31 mouse cellular contexts compared by ENCODE assay signal in the genomic region with DNA sequence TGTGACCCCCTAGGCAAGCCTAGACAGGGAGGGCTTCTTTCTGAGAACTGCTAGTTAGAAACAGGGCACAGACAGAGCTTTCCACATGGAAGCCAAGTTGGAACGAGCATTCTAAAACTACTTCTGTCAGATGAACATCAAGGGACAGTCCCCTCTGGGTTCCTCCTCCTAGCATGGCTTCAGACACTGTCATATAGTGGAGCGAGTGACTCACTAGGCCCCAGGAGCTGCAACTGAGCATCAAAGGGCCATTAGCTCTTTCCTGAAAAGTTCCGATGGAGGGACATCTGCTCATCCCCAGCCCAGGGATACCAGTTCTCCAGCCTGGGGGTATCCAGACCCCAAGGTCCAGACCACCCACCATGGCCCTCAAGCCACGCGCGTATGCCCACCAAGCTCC.
"Had no signal": no experiment of that assay in that cellular context is flagged by ENCODE, and none has a peak within 500 bp of the region (broad histone marks: within the 10 kb centered on the region; RNA-seq: fewer than 3 reads in every experiment).

No protein-coding gene starts in this region.

- H3K27ac ChIP-seq: heart, embryonic 10.5 days; heart, embryonic 13.5 days; heart, embryonic 15.5 days; hindbrain, embryonic 10.5 days; hindbrain, embryonic 12.5 days; hindbrain, embryonic 13.5 days; hindbrain, embryonic 14.5 days; hindbrain, embryonic 15.5 days; hindbrain, postnatal 0 days; intestine, embryonic 15.5 days; kidney, embryonic 15.5 days; kidney, postnatal 0 days; layer of hippocampus, adult 2 months; left cerebral cortex, adult 2 months had no signal

- H3K27me3 ChIP-seq: heart, embryonic 12.5 days; heart, embryonic 13.5 days; heart, embryonic 15.5 days; hindbrain, embryonic 12.5 days; hindbrain, embryonic 13.5 days; hindbrain, embryonic 15.5 days; intestine, embryonic 15.5 days; kidney, embryonic 15.5 days had no signal

- DNase-seq: heart, postnatal 10 days; heart, postnatal 14 days; heart, postnatal 36 days; heart, postnatal 4 days; kidney, adult 11 months; kidney, adult 18-20 months; kidney, adult 2 months; kidney, adult 8-10 months; kidney, adult 9 months; kidney, postnatal 10 days; kidney, postnatal 14 days; kidney, postnatal 36 days; kidney, postnatal 4 days; layer of hippocampus, adult 9-11 months; layer of hippocampus, postnatal 36 days had no signal

- H3K4me1 ChIP-seq: heart, embryonic 10.5 days; hindbrain, embryonic 12.5 days; hindbrain, embryonic 15.5 days had no signal

- H3K9ac ChIP-seq: heart, embryonic 12.5 days; heart, embryonic 13.5 days; heart, embryonic 15.5 days; hindbrain, embryonic 12.5 days; hindbrain, embryonic 13.5 days; hindbrain, embryonic 14.5 days; hindbrain, embryonic 15.5 days; intestine, embryonic 15.5 days; kidney, embryonic 15.5 days had no signal

- H3K36me3 ChIP-seq: heart, embryonic 12.5 days; heart, embryonic 13.5 days; heart, embryonic 15.5 days; hindbrain, embryonic 12.5 days; hindbrain, embryonic 13.5 days; hindbrain, embryonic 15.5 days; intestine, embryonic 15.5 days; kidney, embryonic 15.5 days had no signal

- H3K4me3 ChIP-seq: heart, embryonic 10.5 days; heart, embryonic 12.5 days; heart, embryonic 13.5 days; heart, embryonic 15.5 days; hindbrain, embryonic 10.5 days; hindbrain, embryonic 12.5 days; hindbrain, embryonic 13.5 days; hindbrain, embryonic 15.5 days; intestine, embryonic 15.5 days; kidney, embryonic 15.5 days; layer of hippocampus, adult 2 months; left cerebral cortex, adult 2 months had no signal

- H3K9me3 ChIP-seq: heart, embryonic 10.5 days; heart, embryonic 12.5 days; heart, embryonic 13.5 days; heart, embryonic 15.5 days; hindbrain, embryonic 10.5 days; hindbrain, embryonic 12.5 days; hindbrain, embryonic 13.5 days; hindbrain, embryonic 15.5 days; intestine, embryonic 15.5 days; kidney, embryonic 15.5 days had no signal

- H3K4me2 ChIP-seq: heart, embryonic 11.5 days; heart, embryonic 12.5 days; heart, embryonic 13.5 days; heart, embryonic 15.5 days; hindbrain, embryonic 12.5 days; hindbrain, embryonic 13.5 days; hindbrain, embryonic 14.5 days; hindbrain, embryonic 15.5 days; intestine, embryonic 15.5 days; kidney, embryonic 15.5 days had no signal
